Mouse (Mus musculus): Measurements from ENCODE around the gene Cables2. TPM values are rescaled to one million over a fixed set of nuclear protein-coding genes. Genes with fewer than 3 reads are reported as not detected.

Cables2 gene
- polyA plus RNA-seq, 1 experiment: 1.2 TPM

DNA sequence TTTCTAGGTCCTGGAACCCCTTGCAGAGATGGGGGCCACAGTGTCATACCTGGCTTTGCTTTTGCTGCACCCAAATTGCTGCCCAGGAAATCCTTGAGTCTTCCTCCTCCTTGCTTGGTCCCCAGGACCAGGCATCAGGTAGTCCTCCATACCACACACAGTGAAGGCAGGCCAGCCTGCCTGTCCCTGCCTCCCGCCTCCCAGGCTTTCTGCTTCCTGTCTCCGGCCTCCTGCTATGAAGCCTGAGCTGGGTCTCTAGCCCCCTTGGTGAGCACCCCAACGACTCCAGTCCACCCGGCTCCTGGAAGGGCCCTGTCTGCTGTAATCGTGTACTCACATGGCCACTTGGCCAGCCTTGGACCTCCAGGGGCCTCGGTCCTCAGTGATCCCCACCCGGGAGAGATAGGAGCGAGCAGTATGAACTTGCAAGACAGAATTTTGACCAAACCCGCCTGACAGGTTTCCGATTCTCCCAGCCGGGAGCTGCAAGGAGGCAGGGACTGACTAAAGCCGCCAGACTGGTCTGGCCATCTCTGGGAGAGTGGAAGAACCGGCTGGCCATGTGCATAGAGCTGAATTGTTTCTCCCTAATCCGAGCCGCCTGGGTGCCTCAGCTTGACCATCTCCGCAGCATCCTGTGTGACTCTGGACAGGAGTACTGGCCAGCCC, 16.3 kb upstream of the Cables2 start, which contains the start of gene Rbbp8nl:
TSS of gene Rbbp8nl (minus strand) at position 440 of the 669 bp plus-strand sequence.
- Histone ChIP-seq H3K4me3 (replicated peaks) (no peak within 1 kb of the TSS), H3K9me3 (ENCODE audit: control insufficient read depth, low read length) (no peaks in the 10 kb centered on the region), H3K27me3 (ENCODE audit: control insufficient read depth) (no peaks in the 10 kb centered on the region), H3K36me3 (ENCODE audit: control insufficient read depth) (no peaks in the 10 kb centered on the region), H3K4me1 (ENCODE audit: control insufficient read depth) (no peaks in the 10 kb centered on the region)
- TF ChIP-seq GATA1 (IDR thresholded peaks at IDR 0.05; ENCODE audit: low read length) (no peak), TAL1 (IDR thresholded peaks at IDR 0.05; ENCODE audit: low read length) (no peak)

DNA sequence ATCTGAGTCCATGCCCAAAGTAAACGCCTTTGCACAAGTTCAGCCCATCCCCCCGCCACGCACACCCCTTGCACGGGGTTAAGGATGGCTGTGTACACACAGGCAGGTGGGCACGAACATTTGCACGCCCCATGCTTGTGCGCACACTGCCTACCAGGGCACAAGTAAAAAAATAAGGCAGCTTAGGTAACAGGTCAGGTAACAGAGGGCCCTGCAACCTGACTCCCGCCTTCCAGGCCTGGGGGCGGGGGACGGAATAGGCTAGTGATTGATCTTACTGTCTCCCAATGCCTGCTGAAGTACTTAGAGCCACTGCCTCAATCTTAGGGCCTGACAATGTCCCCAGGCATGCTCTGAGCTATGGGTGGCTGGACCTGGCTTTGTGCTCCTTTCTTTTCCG, 15.7 kb upstream of the Cables2 start:
- Histone ChIP-seq H3K4me3 (replicated peaks) (no peak overlapping the region), H3K36me3 (ENCODE audit: control insufficient read depth) (no peaks in the 10 kb centered on the region), H3K9me3 (ENCODE audit: control insufficient read depth, low read length) (no peaks in the 10 kb centered on the region), H3K27me3 (ENCODE audit: control insufficient read depth) (no peaks in the 10 kb centered on the region), H3K4me1 (ENCODE audit: control insufficient read depth) (no peaks in the 10 kb centered on the region)
- TF ChIP-seq GATA1 (IDR thresholded peaks at IDR 0.05; ENCODE audit: low read length): no peak
- no peak for TF ChIP-seq TAL1 (IDR thresholded peaks at IDR 0.05; ENCODE audit: low read length)

DNA sequence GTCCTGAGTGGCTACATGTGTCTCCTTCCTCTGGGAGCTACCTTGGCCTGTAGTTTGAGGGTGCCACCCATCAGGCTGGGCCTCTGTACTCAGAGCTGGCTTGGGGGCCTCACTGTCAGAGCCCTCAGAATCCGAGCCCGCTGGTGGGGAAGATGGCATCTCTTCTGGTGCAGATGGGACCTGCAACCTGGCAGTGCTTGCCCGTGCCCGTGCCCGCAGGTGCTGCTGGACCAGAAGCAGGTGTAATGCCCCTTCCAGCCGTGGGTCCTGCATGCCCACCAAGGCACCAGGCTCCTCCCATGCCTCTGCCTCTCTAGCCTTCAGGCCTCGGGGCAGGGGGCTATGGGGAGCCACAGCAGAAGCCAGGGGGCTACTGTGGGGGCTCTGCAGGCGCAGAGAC, 6.0 kb upstream of the Cables2 start:
- TF ChIP-seq GATA1 (IDR thresholded peaks at IDR 0.05; ENCODE audit: low read length): no peak
- no peak for TF ChIP-seq TAL1 (IDR thresholded peaks at IDR 0.05; ENCODE audit: low read length)
- Histone ChIP-seq H3K4me1 (ENCODE audit: control insufficient read depth) (peaks cover 35% of the 10 kb centered on the region), H3K27me3 (ENCODE audit: control insufficient read depth) (peaks cover 4% of the 10 kb centered on the region), H3K9me3 (ENCODE audit: control insufficient read depth, low read length) (no peaks in the 10 kb centered on the region), H3K36me3 (ENCODE audit: control insufficient read depth) (no peaks in the 10 kb centered on the region), H3K4me3 (replicated peaks) (no peak overlapping the region)

DNA sequence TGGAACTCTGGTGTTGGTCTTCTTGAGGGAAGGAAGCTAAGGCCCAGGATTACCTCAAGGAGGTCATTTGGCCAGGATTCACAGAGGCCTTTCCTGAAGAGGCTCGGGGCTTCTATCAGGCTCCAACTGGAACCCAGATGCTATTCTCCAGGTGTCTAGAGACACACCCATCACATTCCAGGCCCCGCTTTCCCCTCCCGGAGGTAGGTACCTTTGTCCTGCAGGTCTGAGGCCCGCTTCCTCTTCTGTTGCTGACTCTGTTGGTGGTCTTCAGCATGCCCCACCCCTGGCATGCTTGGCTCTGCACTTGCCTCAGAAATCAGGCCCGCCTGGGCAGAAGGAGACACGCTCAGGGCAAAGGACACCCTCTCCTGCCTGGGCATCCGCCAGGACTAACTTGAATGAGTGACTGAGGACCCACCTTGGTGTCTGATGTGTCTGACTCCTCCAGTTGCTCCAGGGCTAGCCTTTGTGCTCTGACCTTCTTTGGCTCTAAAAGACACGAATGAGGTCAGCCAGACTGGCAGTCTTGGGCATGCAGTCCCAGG, 4.6 kb upstream of the Cables2 start:
- no peaks in the 10 kb centered on the region for H3K9me3 ChIP-seq (ENCODE audit: control insufficient read depth, low read length)
- peaks cover 45% of the 10 kb centered on the region for H3K4me1 ChIP-seq (ENCODE audit: control insufficient read depth)
- H3K27me3 ChIP-seq (ENCODE audit: control insufficient read depth): peaks cover 4% of the 10 kb centered on the region
- no peak overlapping the region for H3K4me3 ChIP-seq (replicated peaks)
- no peaks in the 10 kb centered on the region for H3K36me3 ChIP-seq (ENCODE audit: control insufficient read depth)
- TF ChIP-seq GATA1 (IDR thresholded peaks at IDR 0.05; ENCODE audit: low read length) (no peak), TAL1 (IDR thresholded peaks at IDR 0.05; ENCODE audit: low read length) (no peak)

DNA sequence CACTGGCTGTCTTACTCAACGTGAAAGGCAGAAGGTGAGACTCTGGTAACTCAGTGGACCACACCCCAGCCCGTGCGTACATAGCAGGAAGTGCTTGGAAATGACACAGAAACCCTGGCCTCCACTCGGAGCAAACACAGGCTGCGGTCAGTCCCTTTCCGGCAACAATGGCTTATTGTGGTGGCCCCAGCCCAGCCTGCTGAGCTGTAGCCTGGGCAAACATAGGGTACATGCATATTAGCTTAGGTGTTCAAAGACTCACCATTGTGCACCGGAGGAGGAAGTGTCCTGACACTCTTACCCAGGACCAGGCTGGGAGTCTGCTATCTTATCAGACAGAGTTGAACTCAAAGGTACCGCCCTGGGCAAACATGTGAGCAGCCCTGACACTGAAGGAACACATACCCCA, 3.6 kb upstream of the Cables2 start:
- peaks cover 54% of the 10 kb centered on the region for H3K4me1 ChIP-seq (ENCODE audit: control insufficient read depth)
- peaks cover 2% of the 10 kb centered on the region for H3K36me3 ChIP-seq (ENCODE audit: control insufficient read depth)
- H3K4me3 ChIP-seq (replicated peaks): peak overlapping the region; percentile 49
- TF ChIP-seq GATA1 (IDR thresholded peaks at IDR 0.05; ENCODE audit: low read length) (no peak), TAL1 (IDR thresholded peaks at IDR 0.05; ENCODE audit: low read length) (no peak)
- H3K27me3 ChIP-seq (ENCODE audit: control insufficient read depth): peaks cover 4% of the 10 kb centered on the region
- H3K9me3 ChIP-seq (ENCODE audit: control insufficient read depth, low read length): no peaks in the 10 kb centered on the region

DNA sequence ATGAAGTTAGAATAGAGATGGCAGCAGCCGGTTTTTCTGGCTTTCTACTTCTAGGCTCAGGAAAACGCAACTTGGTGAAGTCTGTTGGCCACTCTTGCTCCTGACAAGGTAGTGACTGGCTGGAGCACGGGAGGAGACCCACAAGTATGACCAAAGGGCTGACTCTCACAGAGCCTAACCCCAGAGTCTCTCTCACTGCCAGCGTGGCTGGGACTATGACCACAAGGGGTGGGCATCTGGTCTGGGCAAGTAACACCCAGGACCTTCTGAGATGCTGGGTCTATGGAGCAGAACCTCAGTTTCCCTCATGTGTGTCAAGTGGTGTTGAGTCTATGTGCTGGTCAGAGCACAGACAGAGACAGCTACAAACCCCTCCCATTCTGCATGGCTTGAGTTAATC, 3.1 kb upstream of the Cables2 start:
- H3K9me3 ChIP-seq (ENCODE audit: control insufficient read depth, low read length): no peaks in the 10 kb centered on the region
- peaks cover 4% of the 10 kb centered on the region for H3K27me3 ChIP-seq (ENCODE audit: control insufficient read depth)
- peak overlapping the region; percentile 49 for H3K4me3 ChIP-seq (replicated peaks)
- no peak for TF ChIP-seq TAL1 (IDR thresholded peaks at IDR 0.05; ENCODE audit: low read length)
- TF ChIP-seq GATA1 (IDR thresholded peaks at IDR 0.05; ENCODE audit: low read length): no peak
- H3K36me3 ChIP-seq (ENCODE audit: control insufficient read depth): peaks cover 7% of the 10 kb centered on the region
- peaks cover 59% of the 10 kb centered on the region for H3K4me1 ChIP-seq (ENCODE audit: control insufficient read depth)

DNA sequence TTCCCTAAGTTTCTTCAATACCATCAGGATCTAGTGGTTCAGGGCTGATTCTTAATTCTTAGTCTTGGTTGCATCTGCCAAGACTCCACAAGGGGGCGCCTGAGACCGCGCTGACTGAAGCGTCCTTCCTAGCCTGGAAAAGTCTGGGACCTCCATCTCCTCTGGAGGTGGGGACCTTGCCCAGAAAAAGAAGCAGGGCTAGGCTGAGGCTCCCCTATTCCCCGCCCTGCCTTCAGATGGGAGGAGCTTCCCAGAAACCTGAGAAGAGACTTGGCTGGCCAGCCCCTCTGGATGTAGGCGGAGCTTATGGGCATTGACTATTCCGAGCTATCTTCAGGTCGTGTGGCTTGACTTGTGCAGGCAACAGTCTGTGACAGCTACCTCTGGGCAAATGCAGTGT, 2.5 kb upstream of the Cables2 start:
- peaks cover 4% of the 10 kb centered on the region for H3K27me3 ChIP-seq (ENCODE audit: control insufficient read depth)
- H3K4me3 ChIP-seq (replicated peaks): peak overlapping the region; percentile 49
- TF ChIP-seq GATA1 (IDR thresholded peaks at IDR 0.05; ENCODE audit: low read length) (no peak), TAL1 (IDR thresholded peaks at IDR 0.05; ENCODE audit: low read length) (no peak)
- peaks cover 65% of the 10 kb centered on the region for H3K4me1 ChIP-seq (ENCODE audit: control insufficient read depth)
- peaks cover 12% of the 10 kb centered on the region for H3K36me3 ChIP-seq (ENCODE audit: control insufficient read depth)
- no peaks in the 10 kb centered on the region for H3K9me3 ChIP-seq (ENCODE audit: control insufficient read depth, low read length)

DNA sequence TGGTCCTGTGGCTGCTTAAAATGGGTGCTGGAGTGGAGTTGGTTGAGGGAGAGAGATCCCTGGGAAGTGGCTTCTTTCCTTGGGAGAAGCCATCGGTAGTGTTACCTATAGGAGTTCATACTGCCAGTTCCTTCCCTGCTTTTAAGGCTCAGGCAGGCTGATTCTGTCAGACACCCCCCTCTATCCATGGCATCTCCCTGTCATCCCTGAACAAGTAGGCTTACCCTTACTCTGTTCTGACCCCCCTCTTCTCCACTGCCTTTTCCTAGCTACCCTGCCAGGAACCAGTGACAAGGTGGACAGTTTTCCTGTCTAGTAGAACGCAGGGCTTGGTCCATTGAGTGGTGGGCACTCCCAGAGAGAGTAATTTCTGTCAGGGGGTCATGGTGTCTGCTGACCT, 1.2 kb upstream of the Cables2 start:
- Histone ChIP-seq H3K4me1 (ENCODE audit: control insufficient read depth) (peaks cover 70% of the 10 kb centered on the region), H3K9me3 (ENCODE audit: control insufficient read depth, low read length) (no peaks in the 10 kb centered on the region), H3K4me3 (replicated peaks) (no peak overlapping the region), H3K36me3 (ENCODE audit: control insufficient read depth) (peaks cover 26% of the 10 kb centered on the region), H3K27me3 (ENCODE audit: control insufficient read depth) (peaks cover 4% of the 10 kb centered on the region)
- TF ChIP-seq GATA1 (IDR thresholded peaks at IDR 0.05; ENCODE audit: low read length) (no peak), TAL1 (IDR thresholded peaks at IDR 0.05; ENCODE audit: low read length) (no peak)

DNA sequence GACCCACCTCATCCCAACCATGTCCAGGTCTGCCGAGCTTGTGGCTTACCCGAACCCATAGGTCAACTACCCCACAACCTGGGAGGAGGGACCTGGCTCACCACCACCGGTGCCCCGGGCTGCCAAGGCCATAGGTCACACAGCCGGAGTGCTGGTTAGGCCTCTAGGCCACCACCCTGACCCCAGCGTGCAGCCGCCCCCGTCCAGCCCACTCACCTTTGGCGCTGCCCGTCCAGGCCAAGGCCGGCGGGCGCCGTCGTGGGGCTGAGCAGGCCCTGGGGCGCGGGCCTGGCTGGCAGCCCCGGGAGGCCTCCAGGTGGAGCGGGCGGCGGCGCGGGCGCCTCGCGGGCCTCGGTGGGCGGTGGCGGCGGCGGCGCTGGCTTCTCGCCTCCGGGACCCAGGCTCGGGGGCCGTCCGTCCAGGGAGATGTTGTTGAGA, 393 bp downstream of the Cables2 start:
- peak overlapping the region; percentile 67 for H3K4me3 ChIP-seq (replicated peaks)
- H3K36me3 ChIP-seq (ENCODE audit: control insufficient read depth): peaks cover 42% of the 10 kb centered on the region
- H3K9me3 ChIP-seq (ENCODE audit: control insufficient read depth, low read length): no peaks in the 10 kb centered on the region
- TF ChIP-seq TAL1 (IDR thresholded peaks at IDR 0.05; ENCODE audit: low read length) (no peak), GATA1 (IDR thresholded peaks at IDR 0.05; ENCODE audit: low read length) (no peak)
- peaks cover 69% of the 10 kb centered on the region for H3K4me1 ChIP-seq (ENCODE audit: control insufficient read depth)
- H3K27me3 ChIP-seq (ENCODE audit: control insufficient read depth): peaks cover 4% of the 10 kb centered on the region
